Mouse (Mus musculus): ENCODE measurements around the gene Vpreb2.

GRCm38 (mm10) chr16:17984231-17984630, 4.0 kb downstream of the Vpreb2 start:
- TF ChIP-seq TAL1 (IDR thresholded peaks at IDR 0.05; ENCODE audit: low read length) (no peak), GATA1 (IDR thresholded peaks at IDR 0.05; ENCODE audit: low read length) (no peak)

Data from erythroblast, embryonic 14.5 days (primary cell).